Mouse (Mus musculus): ENCODE measurements around the gene Efcab14.

DNA sequence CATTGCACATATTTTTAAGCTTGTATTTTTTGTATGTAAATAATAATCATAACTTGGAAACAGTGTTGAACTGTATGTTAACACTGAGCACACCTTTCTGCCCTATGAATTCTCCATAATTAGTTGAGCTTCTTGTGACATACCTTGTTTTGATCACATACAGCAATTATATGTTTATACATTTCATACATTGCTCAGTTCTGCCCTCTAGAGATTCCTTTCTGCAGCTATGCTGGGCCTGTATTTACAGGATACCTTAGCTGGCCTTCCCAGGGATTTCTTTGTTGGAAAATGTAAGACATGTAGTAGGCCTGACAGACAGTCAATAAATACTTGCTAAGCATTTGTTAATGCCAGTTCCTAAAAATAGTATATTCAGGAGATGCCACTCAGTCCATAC is 5.1 kb downstream of the Efcab14 start:
- TF ChIP-seq CTCF (IDR thresholded peaks at IDR 0.05) (peak; percentile 31), POLR2A (IDR thresholded peaks at IDR 0.05; ENCODE audit: insufficient read depth, low read depth, low read length) (no peak)

Measured in heart, adult 2 months (tissue).